Comparison of ENCODE assay signal across 9 mouse cellular contexts in genomic region chr19:5745756-5746710, GRCm38 (mm10). TPM values are rescaled to one million over a fixed set of nuclear protein-coding genes. Genes with fewer than 3 reads are reported as not detected.
DNase-seq lines count a peak whose midpoint lies in the region; ATAC-seq and TF ChIP-seq lines count a peak whose summit lies in the region.
"Had no signal": no experiment of that assay in that cellular context is flagged by ENCODE, and none has a peak within 500 bp of the region (broad histone marks: within the 10 kb centered on the region; RNA-seq: fewer than 3 reads in every experiment).

No protein-coding gene starts in this region.

- peak overlapping the region; percentile 61 for H3K9ac ChIP-seq in neural tube, embryonic 13.5 days

- WGBS in limb, embryonic 10.5 days: 4% methylated on average over 36 of the region's 36 CpGs
- WGBS in neural tube, embryonic 13.5 days: 5% methylated on average over 32 of the region's 36 CpGs

- peak; percentile 72 to 77 for DNase-seq in kidney, postnatal 4 days
- no peak for DNase-seq in kidney, postnatal 14 days
- DNase-seq in limb, embryonic 10.5 days (ENCODE audit: low spot score): peak; percentile 68
- no peak for DNase-seq in cerebellum, adult 9-10 months
- DNase-seq in layer of hippocampus, postnatal 25 days (ENCODE audit: extremely low spot score in 1 of 2, low spot score in 1 of 2): no peak

- ATAC-seq in neural tube, embryonic 13.5 days (ENCODE audit: low read depth): no peak
- no peak for ATAC-seq in megakaryocyte, adult 5-6 weeks (ENCODE audit: poor library complexity, severe bottlenecking)

- no peak overlapping the region for H3K27ac ChIP-seq in cortical plate, adult 2 months (ENCODE audit: insufficient read depth, low read length)
- peak overlapping the region; percentile 50 for H3K27ac ChIP-seq in limb, embryonic 10.5 days
- no peak overlapping the region for H3K27ac ChIP-seq in neural tube, embryonic 13.5 days (replicated peaks)

- peaks cover 86% of the 10 kb centered on the region for H3K27me3 ChIP-seq in limb, embryonic 10.5 days (ENCODE audit: low read depth, poor library complexity, severe bottlenecking)
- peaks cover 86% of the 10 kb centered on the region for H3K27me3 ChIP-seq in neural tube, embryonic 13.5 days

- 0 out of 2 replicates have a peak, but pooled peaks cover 1% of the 10 kb centered on the region for H3K4me1 ChIP-seq in cortical plate, adult 2 months (ENCODE audit: control insufficient read depth, insufficient read depth, low read length)
- H3K4me1 ChIP-seq in limb, embryonic 10.5 days: peaks cover 61% of the 10 kb centered on the region
- peaks cover 55% of the 10 kb centered on the region for H3K4me1 ChIP-seq in neural tube, embryonic 13.5 days (replicated peaks)

- H3K36me3 ChIP-seq in limb, embryonic 10.5 days: 0 out of 2 replicates have a peak, but pooled peaks cover 2% of the 10 kb centered on the region
- H3K36me3 ChIP-seq in neural tube, embryonic 13.5 days: no peaks in the 10 kb centered on the region

- TF ChIP-seq CTCF in cortical plate, adult 2 months (IDR thresholded peaks at IDR 0.05; ENCODE audit: extremely low read depth, insufficient read depth, low read length): no peak

- H3K9me3 ChIP-seq in limb, embryonic 10.5 days (replicated peaks): no peaks in the 10 kb centered on the region
- H3K9me3 ChIP-seq in neural tube, embryonic 13.5 days: no peaks in the 10 kb centered on the region

- peak overlapping the region; percentile 50 for H3K4me2 ChIP-seq in neural tube, embryonic 13.5 days

- TF ChIP-seq POLR2A in cortical plate, adult 2 months (IDR thresholded peaks at IDR 0.05; ENCODE audit: extremely low read depth, insufficient read depth, low read length): no peak

- H3K4me3 ChIP-seq in cortical plate, adult 2 months (ENCODE audit: insufficient read depth, low read length): peak overlapping the region; percentile 43
- H3K4me3 ChIP-seq in limb, embryonic 10.5 days: peak overlapping the region; percentile 48
- H3K4me3 ChIP-seq in neural tube, embryonic 13.5 days: peak overlapping the region; percentile 25

RNA-seq across cellular contexts. Expression of gene Ltbp3, which starts 5.3 kb away (rescaled TPM):
- 54.2 and 54.9 TPM in 2 replicates for polyA plus RNA-seq in cortical plate, adult 2 months (2012; rRNA removed)
- polyA plus RNA-seq in limb, embryonic 10.5 days (2016; fragmentation: Nextera tagmentation; extraction: Ambion mirVana): 2.2 and 3.4 TPM in 2 replicates
- 16.0 and 17.0 TPM in 2 replicates for polyA plus RNA-seq in neural tube, embryonic 13.5 days (2015; fragmentation: Nextera tagmentation; extraction: Ambion mirVana)
- 1.5 TPM in 1 of 2 replicates, not detected in the other for total RNA-seq in megakaryocyte, adult 5-6 weeks (2015)
- total RNA-seq in megakaryocyte, adult 5-6 weeks (2017): 0.18 and 2.8 TPM in 2 replicates
- 10 to 100 TPM; 23.8 to 26.8 TPM for total RNA-seq in layer of hippocampus, postnatal 25 days (2021)

RNA-seq across cellular contexts. Expression of gene Fam89b, which starts 16.6 kb away (rescaled TPM):
- polyA plus RNA-seq in cortical plate, adult 2 months (2012; rRNA removed): 46.7 and 58.6 TPM in 2 replicates
- polyA plus RNA-seq in limb, embryonic 10.5 days (2016; fragmentation: Nextera tagmentation; extraction: Ambion mirVana): 158 TPM in 2 replicates
- polyA plus RNA-seq in neural tube, embryonic 13.5 days (2015; fragmentation: Nextera tagmentation; extraction: Ambion mirVana): 186 and 194 TPM in 2 replicates
- total RNA-seq in megakaryocyte, adult 5-6 weeks (2015): 95.7 and 114 TPM in 2 replicates
- 65.5 and 78.8 TPM in 2 replicates for total RNA-seq in megakaryocyte, adult 5-6 weeks (2017)
- total RNA-seq in layer of hippocampus, postnatal 25 days (2021): 10 to 100 TPM; 29.3 to 32.9 TPM

RNA-seq across cellular contexts. Expression of gene Ehbp1l1, which starts 19.9 kb away (rescaled TPM):
- polyA plus RNA-seq in cortical plate, adult 2 months (2012; rRNA removed): 16.5 and 17.0 TPM in 2 replicates
- polyA plus RNA-seq in limb, embryonic 10.5 days (2016; fragmentation: Nextera tagmentation; extraction: Ambion mirVana): 8.4 and 9.2 TPM in 2 replicates
- polyA plus RNA-seq in neural tube, embryonic 13.5 days (2015; fragmentation: Nextera tagmentation; extraction: Ambion mirVana): 8.3 and 9.6 TPM in 2 replicates
- total RNA-seq in megakaryocyte, adult 5-6 weeks (2015): 30.8 and 31.0 TPM in 2 replicates
- 118 and 119 TPM in 2 replicates for total RNA-seq in megakaryocyte, adult 5-6 weeks (2017)
- total RNA-seq in layer of hippocampus, postnatal 25 days (2021): 10 to 100 TPM; 14.6 to 17.2 TPM

RNA-seq across cellular contexts. Expression of gene Scyl1, which starts 25.2 kb away (rescaled TPM):
- 120 and 124 TPM in 2 replicates for polyA plus RNA-seq in cortical plate, adult 2 months (2012; rRNA removed)
- polyA plus RNA-seq in limb, embryonic 10.5 days (2016; fragmentation: Nextera tagmentation; extraction: Ambion mirVana): 71.6 and 78.5 TPM in 2 replicates
- 66.7 and 69.8 TPM in 2 replicates for polyA plus RNA-seq in neural tube, embryonic 13.5 days (2015; fragmentation: Nextera tagmentation; extraction: Ambion mirVana)
- 20.2 and 21.8 TPM in 2 replicates for total RNA-seq in megakaryocyte, adult 5-6 weeks (2015)
- total RNA-seq in megakaryocyte, adult 5-6 weeks (2017): 30.9 and 41.5 TPM in 2 replicates
- total RNA-seq in layer of hippocampus, postnatal 25 days (2021): 10 to 100 TPM; 68.6 to 71.8 TPM

RNA-seq across cellular contexts. Expression of gene Kcnk7, which starts 41.9 kb away (rescaled TPM):
- polyA plus RNA-seq in cortical plate, adult 2 months (2012; rRNA removed): 0.09 and 0.23 TPM in 2 replicates
- polyA plus RNA-seq in limb, embryonic 10.5 days (2016; fragmentation: Nextera tagmentation; extraction: Ambion mirVana): not detected in 2 replicates
- not detected in 2 replicates for polyA plus RNA-seq in neural tube, embryonic 13.5 days (2015; fragmentation: Nextera tagmentation; extraction: Ambion mirVana)
- not detected in 2 replicates for total RNA-seq in megakaryocyte, adult 5-6 weeks (2015)
- total RNA-seq in megakaryocyte, adult 5-6 weeks (2017): not detected in 2 replicates
- not detected for total RNA-seq in layer of hippocampus, postnatal 25 days (2021)
- total RNA-seq: adrenal gland, adult 18-20 months had no signal

Comparison
In these comparisons a context has a peak if more than half of its experiments do, and no peak if none do; other contexts are left out.
1. DNase-seq: peak in kidney, postnatal 4 days (2 of 2) and limb, embryonic 10.5 days (single experiment); none in kidney, postnatal 14 days (single experiment), cerebellum, adult 9-10 months (single experiment) and layer of hippocampus, postnatal 25 days (0 of 2).
2. Peak in every context shown above with its lines, with median percentiles within 50 percentile points of each other: H3K4me3 ChIP-seq.